Mouse (Mus musculus): ENCODE measurements around the gene Prpf4. TPM values are rescaled to one million over a fixed set of nuclear protein-coding genes. Genes with fewer than 3 reads are reported as not detected.

Gene Prpf4
- polyA plus RNA-seq, 1 experiment, result 11.3 TPM

DNA sequence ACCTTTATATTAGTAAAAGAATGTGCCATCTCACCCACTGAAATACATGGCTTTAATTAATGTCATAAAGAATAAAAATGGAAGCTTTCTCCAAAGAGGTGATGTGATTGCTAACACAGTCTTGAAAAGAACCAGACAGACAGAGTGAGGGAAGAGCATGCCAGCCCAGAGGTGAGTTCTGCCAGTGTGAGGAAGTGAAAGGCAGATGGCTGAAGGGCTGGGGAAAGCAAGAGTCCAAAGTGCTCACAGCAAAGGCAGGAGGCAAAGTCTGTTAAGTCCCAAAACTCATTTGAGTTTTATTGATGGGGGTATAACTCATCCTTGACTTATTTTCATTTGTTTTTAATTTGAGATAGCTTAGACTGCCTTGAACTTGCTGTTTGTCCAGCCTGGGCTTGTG lies 22.1 kb downstream of the Prpf4 start:
- no peaks in the 10 kb centered on the region for H3K36me3 ChIP-seq (ENCODE audit: control insufficient read depth, insufficient read depth)
- H3K4me3 ChIP-seq (ENCODE audit: insufficient read depth, poor library complexity, severe bottlenecking), result no peak overlapping the region
- H3K27me3 ChIP-seq (ENCODE audit: control insufficient read depth, insufficient read depth, insufficient read length), result no peaks in the 10 kb centered on the region
- no peaks in the 10 kb centered on the region for H3K79me2 ChIP-seq (ENCODE audit: control insufficient read depth, insufficient read depth)
- no peak for TF ChIP-seq FOSL1 (IDR thresholded peaks at IDR 0.05; ENCODE audit: insufficient read depth, low read length, poor library complexity, severe bottlenecking)
- no peak for TF ChIP-seq USF1 (IDR thresholded peaks at IDR 0.05; ENCODE audit: low read depth)
- no peak for TF ChIP-seq MYOG (IDR thresholded peaks at IDR 0.05; ENCODE audit: control insufficient read depth, extremely low read depth, insufficient read length)
- TF ChIP-seq MYOD1 (IDR thresholded peaks at IDR 0.05; ENCODE audit: control insufficient read depth, insufficient read length, low read depth), result no peak
- TF ChIP-seq CEBPB (IDR thresholded peaks at IDR 0.05; ENCODE audit: low read depth), result no peak
- TF ChIP-seq CTCF (IDR thresholded peaks at IDR 0.05; ENCODE audit: control insufficient read depth, insufficient read depth, insufficient read length), result no peak
- no peak for TF ChIP-seq MAX (IDR thresholded peaks at IDR 0.05)
- H3K79me3 ChIP-seq (ENCODE audit: low read depth), result no peaks in the 10 kb centered on the region
- H3ac ChIP-seq (ENCODE audit: control insufficient read depth, insufficient read length, low read depth), result no peak overlapping the region

DNA sequence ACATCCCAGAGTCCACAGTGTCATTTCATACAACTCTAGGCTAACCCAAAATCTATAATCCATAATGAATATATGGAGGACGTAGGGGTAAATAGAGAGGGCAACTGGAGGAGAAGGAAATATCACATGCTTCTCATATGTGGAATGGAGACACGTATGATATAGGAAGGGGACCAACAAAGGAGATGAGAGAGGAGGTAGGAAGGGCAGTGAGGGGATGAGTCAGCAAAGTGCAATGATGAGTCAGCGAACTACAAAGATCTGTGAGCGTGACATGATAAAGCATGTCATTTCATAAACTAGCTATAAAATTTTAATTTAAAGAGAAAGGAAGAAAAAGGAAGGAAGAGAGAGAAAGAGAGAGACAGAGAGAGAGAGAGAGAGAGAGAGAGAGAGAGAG lies 22.9 kb downstream of the Prpf4 start:
- Histone ChIP-seq H3K4me3 (ENCODE audit: insufficient read depth, poor library complexity, severe bottlenecking) (no peak overlapping the region), H3K79me2 (ENCODE audit: control insufficient read depth, insufficient read depth) (no peaks in the 10 kb centered on the region), H3K79me3 (ENCODE audit: low read depth) (no peaks in the 10 kb centered on the region)

DNA sequence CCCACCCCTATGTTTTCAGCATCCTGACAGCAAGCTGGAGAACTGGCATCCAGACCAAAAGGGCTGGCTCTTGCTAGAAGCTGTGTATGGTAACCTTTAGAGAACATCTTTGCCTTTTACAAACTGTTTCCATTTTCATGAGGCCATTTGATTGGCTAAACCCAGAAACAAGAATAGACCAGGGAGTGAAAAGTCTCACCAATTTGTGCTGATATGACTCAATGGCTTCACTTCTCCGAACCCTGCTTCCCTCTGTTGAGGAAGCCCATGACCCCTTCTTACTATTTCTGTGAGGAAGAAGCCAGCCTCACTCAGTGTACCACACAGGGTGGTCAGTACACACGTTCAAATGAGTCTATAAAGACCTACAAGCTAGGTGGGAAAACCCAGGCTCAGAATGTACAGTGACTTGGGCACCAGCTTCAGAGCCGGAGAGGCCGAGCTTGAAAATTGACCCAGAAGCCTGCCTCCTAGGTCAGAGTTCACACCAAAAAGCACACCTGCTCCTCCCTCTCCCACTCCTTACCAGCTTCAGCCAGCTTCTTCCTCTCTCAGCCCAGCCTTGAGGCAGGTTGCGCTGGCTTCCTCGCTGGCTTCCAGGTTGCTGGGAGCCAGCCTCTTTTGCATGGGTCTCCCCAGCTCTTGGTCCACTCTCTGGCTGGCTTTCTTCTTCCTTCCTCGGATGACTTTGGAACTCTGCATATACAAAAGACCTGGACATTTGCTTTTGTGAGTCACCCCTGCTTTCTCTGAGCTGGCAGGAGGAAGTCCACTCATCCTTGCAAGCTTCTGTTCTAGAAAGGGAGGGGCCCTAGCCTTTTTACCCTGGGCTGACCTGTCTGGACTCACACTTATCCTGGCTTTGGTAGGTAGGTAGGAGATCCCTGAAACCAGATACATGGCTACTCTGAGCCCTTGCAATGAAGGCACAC lies 25.6 kb downstream of the Prpf4 start:
- Histone ChIP-seq H3K36me3 (ENCODE audit: control insufficient read depth, insufficient read depth) (no peaks in the 10 kb centered on the region), H3K27me3 (ENCODE audit: control insufficient read depth, insufficient read depth, insufficient read length) (no peaks in the 10 kb centered on the region), H3K4me3 (ENCODE audit: insufficient read depth, poor library complexity, severe bottlenecking) (no peak overlapping the region), H3K79me3 (ENCODE audit: low read depth) (no peaks in the 10 kb centered on the region), H3ac (ENCODE audit: control insufficient read depth, insufficient read length, low read depth) (no peak overlapping the region), H3K79me2 (ENCODE audit: control insufficient read depth, insufficient read depth) (no peaks in the 10 kb centered on the region)
- no peak for TF ChIP-seq CEBPB (IDR thresholded peaks at IDR 0.05; ENCODE audit: low read depth)
- TF ChIP-seq CTCF (IDR thresholded peaks at IDR 0.05; ENCODE audit: control insufficient read depth, insufficient read depth, insufficient read length), result no peak
- no peak for TF ChIP-seq MYOG (IDR thresholded peaks at IDR 0.05; ENCODE audit: control insufficient read depth, extremely low read depth, insufficient read length)
- no peak for TF ChIP-seq MAX (IDR thresholded peaks at IDR 0.05)
- TF ChIP-seq MYOD1 (IDR thresholded peaks at IDR 0.05; ENCODE audit: control insufficient read depth, insufficient read length, low read depth), result no peak

More for the DNA sequence above, 22.9 kb downstream of the Prpf4 start:
- no peak for TF ChIP-seq USF1 (IDR thresholded peaks at IDR 0.05; ENCODE audit: low read depth)
- TF ChIP-seq FOSL1 (IDR thresholded peaks at IDR 0.05; ENCODE audit: insufficient read depth, low read length, poor library complexity, severe bottlenecking), result peak; percentile 76
- Histone ChIP-seq H3ac (ENCODE audit: control insufficient read depth, insufficient read length, low read depth) (no peak overlapping the region), H3K36me3 (ENCODE audit: control insufficient read depth, insufficient read depth) (no peaks in the 10 kb centered on the region), H3K27me3 (ENCODE audit: control insufficient read depth, insufficient read depth, insufficient read length) (no peaks in the 10 kb centered on the region)

DNA sequence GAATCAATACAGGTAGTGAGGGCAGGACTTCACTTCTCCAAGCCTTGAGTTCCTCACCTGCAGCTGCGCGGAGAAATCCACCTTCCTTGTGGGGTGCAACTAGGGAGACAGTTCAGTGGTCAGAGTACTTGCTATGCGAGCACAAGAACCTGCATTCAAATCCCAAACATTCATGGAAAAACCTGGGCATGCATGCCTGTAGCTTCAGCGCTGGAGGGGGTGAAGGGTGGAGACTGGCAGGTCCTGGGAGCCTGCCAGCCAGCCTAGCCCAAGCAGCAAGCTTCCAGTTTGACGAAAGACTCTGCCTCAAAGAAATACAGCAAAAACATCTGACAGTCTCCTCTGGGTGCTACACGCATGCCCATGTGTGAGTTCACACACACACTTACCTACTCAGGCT lies 26.5 kb downstream of the Prpf4 start, which contains the start of gene Rnf183:
TSS of gene Rnf183 (minus strand) at position 172 of the 400 bp plus-strand sequence.
- no peak within 1 kb of the TSS for H3ac ChIP-seq (ENCODE audit: control insufficient read depth, insufficient read length, low read depth)
- no peaks in the 10 kb centered on the region for H3K27me3 ChIP-seq (ENCODE audit: control insufficient read depth, insufficient read depth, insufficient read length)
- no peak for TF ChIP-seq CTCF (IDR thresholded peaks at IDR 0.05; ENCODE audit: control insufficient read depth, insufficient read depth, insufficient read length)
- TF ChIP-seq MAX (IDR thresholded peaks at IDR 0.05), result no peak
- TF ChIP-seq MYOD1 (IDR thresholded peaks at IDR 0.05; ENCODE audit: control insufficient read depth, insufficient read length, low read depth), result no peak
- no peak for TF ChIP-seq USF1 (IDR thresholded peaks at IDR 0.05; ENCODE audit: low read depth)
- no peak for TF ChIP-seq FOSL1 (IDR thresholded peaks at IDR 0.05; ENCODE audit: insufficient read depth, low read length, poor library complexity, severe bottlenecking)
- no peak for TF ChIP-seq CEBPB (IDR thresholded peaks at IDR 0.05; ENCODE audit: low read depth)
- TF ChIP-seq MYOG (IDR thresholded peaks at IDR 0.05; ENCODE audit: control insufficient read depth, extremely low read depth, insufficient read length), result no peak
- no peaks in the 10 kb centered on the region for H3K79me3 ChIP-seq (ENCODE audit: low read depth)
- no peaks in the 10 kb centered on the region for H3K79me2 ChIP-seq (ENCODE audit: control insufficient read depth, insufficient read depth)
- no peak within 1 kb of the TSS for H3K4me3 ChIP-seq (ENCODE audit: insufficient read depth, poor library complexity, severe bottlenecking)
- no peaks in the 10 kb centered on the region for H3K36me3 ChIP-seq (ENCODE audit: control insufficient read depth, insufficient read depth)

DNA sequence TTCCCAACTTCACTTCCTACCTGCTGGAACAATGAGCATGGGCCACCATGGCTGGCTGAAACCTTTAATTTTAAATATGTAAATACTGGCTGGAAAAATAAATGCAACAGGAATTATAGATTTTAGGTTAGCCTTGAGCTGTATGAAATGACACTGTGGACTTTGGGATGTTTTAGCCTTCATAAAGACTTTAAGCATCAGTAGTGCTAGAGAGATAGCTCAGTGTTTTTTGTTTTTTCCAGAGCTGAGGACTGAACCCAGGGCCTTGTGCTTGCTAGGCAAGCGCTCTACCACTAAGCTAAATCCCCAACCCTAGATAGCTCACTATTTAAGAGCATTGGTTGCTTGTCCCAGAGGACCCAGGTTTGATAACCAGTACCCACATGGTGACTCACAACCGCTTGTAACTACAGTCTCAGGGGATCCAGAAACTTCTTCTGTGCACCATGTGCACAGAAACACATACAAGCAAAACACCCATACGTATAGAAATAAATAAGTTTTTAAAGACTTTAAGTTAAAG lies 28.7 kb downstream of the Prpf4 start:
- Histone ChIP-seq H3K36me3 (ENCODE audit: control insufficient read depth, insufficient read depth) (no peaks in the 10 kb centered on the region), H3K79me2 (ENCODE audit: control insufficient read depth, insufficient read depth) (no peaks in the 10 kb centered on the region), H3K79me3 (ENCODE audit: low read depth) (no peaks in the 10 kb centered on the region), H3K4me3 (ENCODE audit: insufficient read depth, poor library complexity, severe bottlenecking) (no peak overlapping the region), H3K27me3 (ENCODE audit: control insufficient read depth, insufficient read depth, insufficient read length) (no peaks in the 10 kb centered on the region), H3ac (ENCODE audit: control insufficient read depth, insufficient read length, low read depth) (no peak overlapping the region)
- TF ChIP-seq CEBPB (IDR thresholded peaks at IDR 0.05; ENCODE audit: low read depth) (no peak), MYOG (IDR thresholded peaks at IDR 0.05; ENCODE audit: control insufficient read depth, extremely low read depth, insufficient read length) (no peak), FOSL1 (IDR thresholded peaks at IDR 0.05; ENCODE audit: insufficient read depth, low read length, poor library complexity, severe bottlenecking) (no peak), USF1 (IDR thresholded peaks at IDR 0.05; ENCODE audit: low read depth) (no peak), MYOD1 (IDR thresholded peaks at IDR 0.05; ENCODE audit: control insufficient read depth, insufficient read length, low read depth) (no peak), MAX (IDR thresholded peaks at IDR 0.05) (no peak), CTCF (IDR thresholded peaks at IDR 0.05; ENCODE audit: control insufficient read depth, insufficient read depth, insufficient read length) (no peak)

All from C2C12 (cell line).